Mouse (Mus musculus) heart, embryonic 13.5 days (tissue): ENCODE results near the gene Syce3. TPM values are rescaled to one million over a fixed set of nuclear protein-coding genes. Genes with fewer than 3 reads are reported as not detected.

ENCODE experiments used
- ATAC-seq: fragments of 200-750 bp; cut with Nextera tagmentation; 2 replicates; pipeline ENCODE4 v1.8.0; 2017; ENCODE audit warnings: moderate TSS enrichment; ENCODE audit not compliant: insufficient number of reproducible peaks, low FRiP score, low TSS enrichment; ENCODE audit errors: extremely low read depth
- H3K27ac ChIP-seq: fragments of 300-500 bp; sonication (generic); replicated peaks from 2 replicates; pipeline ENCODE4 v1.5.1; 2015; ENCODE audit warnings: moderate library complexity, mild to moderate bottlenecking, inconsistent platforms
- H3K27me3 ChIP-seq: fragments of 300-500 bp; sonication (generic); replicated peaks from 2 replicates; pipeline ENCODE4 v1.6.1; 2015; ENCODE audit warnings: mild to moderate bottlenecking, inconsistent platforms
- H3K36me3 ChIP-seq: fragments of 300-500 bp; sonication (generic); 2 replicates; pipeline ENCODE4 v1.6.1; 2015; ENCODE audit warnings: mild to moderate bottlenecking, inconsistent platforms
- H3K4me1 ChIP-seq: fragments of 300-500 bp; sonication (generic); 2 replicates; pipeline ENCODE4 v1.6.1; 2015; ENCODE audit warnings: inconsistent platforms
- H3K4me2 ChIP-seq: fragments of 300-500 bp; sonication (generic); 2 replicates; pipeline ENCODE4 v1.6.1; 2015; ENCODE audit warnings: inconsistent platforms, mild to moderate bottlenecking, moderate library complexity
- H3K4me3 ChIP-seq: fragments of 300-500 bp; sonication (generic); 2 replicates; pipeline ENCODE4 v1.5.1; 2015; ENCODE audit warnings: moderate library complexity, mild to moderate bottlenecking, inconsistent platforms
- H3K9ac ChIP-seq: fragments of 300-500 bp; sonication (generic); 2 replicates; pipeline ENCODE4 v1.6.1; 2015; ENCODE audit warnings: inconsistent platforms, mild to moderate bottlenecking, moderate library complexity
- H3K9me3 ChIP-seq: fragments of 300-500 bp; sonication (generic); 2 replicates; pipeline ENCODE4 v1.6.1; 2016; ENCODE audit warnings: inconsistent platforms
- WGBS: fragments of 180-500 bp; shearing (Covaris S2); methylation state at CpG from one replicate; pipeline ENCODE4 v1.1.7; 2015; ENCODE audit warnings: mixed read lengths; 5-methylcytosine and 5-hydroxymethylcytosine counted together
- polyA plus RNA-seq: library from polyadenylated mRNA; unstranded; fragments of >200 nt; fragmentation: Nextera tagmentation; extraction: Ambion mirVana; gene quantifications from 2 replicates; pipeline ENCODE4 v1.2.1, GENCODE M21; 2015

Gene Syce3
- not detected in 2 replicates for polyA plus RNA-seq

DNA sequence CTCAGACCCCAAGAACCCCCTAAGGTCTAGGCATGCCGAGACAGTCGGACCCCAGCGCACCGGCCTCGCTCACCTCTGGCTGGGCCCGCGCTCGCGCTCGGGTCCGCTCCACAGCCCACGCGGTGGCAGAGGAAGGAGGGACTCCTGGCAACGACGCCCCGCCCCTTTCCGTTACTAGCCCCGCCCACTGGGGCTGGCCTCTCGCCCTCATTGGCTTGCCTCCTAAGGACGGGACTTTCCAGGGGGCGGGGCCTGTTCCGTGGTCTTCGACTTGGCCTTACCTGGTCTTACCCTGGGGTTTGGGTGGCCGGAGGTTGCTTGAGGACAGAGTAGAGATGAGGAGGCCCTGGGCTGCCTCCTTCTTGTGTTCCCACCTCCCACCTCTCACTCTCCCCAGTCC is at the start of gene Syce3:
TSS of gene Syce3 (minus strand) at position 386 of the 400 bp plus-strand sequence.
- peaks cover 13% of the 10 kb centered on the region for H3K9me3 ChIP-seq
- 0 out of 2 replicates have a peak, but pooled peaks cover 4% of the 10 kb centered on the region for H3K36me3 ChIP-seq
- no peak for ATAC-seq
- no peak within 1 kb of the TSS for H3K4me3 ChIP-seq
- no peak within 1 kb of the TSS for H3K9ac ChIP-seq
- no peaks in the 10 kb centered on the region for H3K27me3 ChIP-seq
- 77% methylated on average over 24 of the region's 24 CpGs for WGBS
- peaks cover 10% of the 10 kb centered on the region for H3K4me1 ChIP-seq
- no peak within 1 kb of the TSS for H3K27ac ChIP-seq
- H3K4me2 ChIP-seq: no peak within 1 kb of the TSS

DNA sequence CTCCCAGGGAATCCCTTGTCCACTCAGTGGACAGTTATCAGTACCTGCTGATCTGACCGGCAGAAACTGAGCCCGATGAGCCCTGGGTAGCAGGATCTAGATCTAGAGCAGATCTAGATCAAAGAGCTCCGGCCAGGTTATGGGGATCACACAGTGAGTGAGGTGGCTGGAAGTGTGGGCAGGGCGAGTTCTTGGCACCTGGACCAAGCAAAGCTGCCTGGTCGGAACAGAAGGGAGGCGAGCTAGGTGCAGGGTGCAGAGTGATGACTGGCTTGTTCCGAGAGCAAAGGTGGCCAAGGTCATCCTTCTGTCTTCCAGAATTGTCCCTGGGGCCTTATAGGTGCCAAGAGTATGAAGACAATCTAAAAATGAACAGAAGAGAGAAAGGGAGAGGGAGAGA is 49.5 kb upstream of the Syce3 start:
- Histone ChIP-seq H3K36me3 (no peaks in the 10 kb centered on the region), H3K4me1 (no peaks in the 10 kb centered on the region), H3K9me3 (no peaks in the 10 kb centered on the region), H3K4me3 (no peak overlapping the region), H3K9ac (no peak overlapping the region), H3K4me2 (no peak overlapping the region), H3K27ac (no peak overlapping the region), H3K27me3 (peaks cover 70% of the 10 kb centered on the region)
- ATAC-seq: no peak
- WGBS: 72% methylated on average over 7 of the region's 7 CpGs

DNA sequence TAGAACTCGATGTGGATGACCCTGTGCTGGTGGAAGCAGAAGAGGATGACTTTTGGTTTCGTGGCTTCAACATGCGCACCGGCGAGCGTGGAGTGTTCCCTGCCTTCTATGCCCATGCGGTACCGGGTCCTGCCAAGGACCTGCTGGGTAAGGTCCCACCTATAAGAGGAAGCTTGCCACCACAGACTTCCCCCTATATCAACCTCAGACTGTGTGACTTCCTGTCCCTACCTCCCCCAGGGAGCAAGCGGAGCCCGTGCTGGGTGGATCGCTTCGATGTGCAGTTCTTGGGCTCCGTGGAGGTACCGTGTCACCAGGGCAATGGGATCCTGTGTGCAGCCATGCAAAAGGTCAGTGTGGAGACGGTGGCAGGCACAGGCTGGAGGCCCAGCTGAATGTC is 48.6 kb upstream of the Syce3 start:
- Histone ChIP-seq H3K4me1 (peaks cover 7% of the 10 kb centered on the region), H3K36me3 (no peaks in the 10 kb centered on the region), H3K9ac (no peak overlapping the region), H3K9me3 (no peaks in the 10 kb centered on the region), H3K27ac (no peak overlapping the region), H3K4me2 (no peak overlapping the region), H3K27me3 (peaks cover 79% of the 10 kb centered on the region), H3K4me3 (no peak overlapping the region)
- WGBS: 82% methylated on average over 15 of the region's 15 CpGs
- ATAC-seq: no peak

DNA sequence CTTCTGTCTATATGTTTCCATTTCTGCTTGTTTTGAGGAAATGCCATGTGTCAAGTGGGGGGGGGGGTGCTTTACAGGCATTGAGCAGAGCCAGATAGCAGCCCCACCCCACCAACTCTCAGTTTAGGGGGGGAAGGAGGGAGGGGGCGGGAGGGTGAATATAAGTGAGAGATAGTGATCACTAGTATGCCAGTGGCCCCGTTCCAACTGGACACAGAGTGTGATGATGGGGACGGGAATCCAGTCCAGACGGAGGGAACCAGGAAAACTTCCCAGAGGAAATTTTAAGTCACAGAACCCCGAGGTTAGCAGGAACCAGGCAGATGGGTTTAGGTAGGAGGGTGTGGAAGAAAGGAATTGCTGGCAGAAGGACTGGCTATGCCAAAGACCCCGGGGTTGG is 45.3 kb upstream of the Syce3 start:
- H3K27me3 ChIP-seq: peaks cover 87% of the 10 kb centered on the region
- H3K36me3 ChIP-seq: no peaks in the 10 kb centered on the region
- H3K9me3 ChIP-seq: no peaks in the 10 kb centered on the region
- no peak overlapping the region for H3K4me2 ChIP-seq
- WGBS: 61% methylated on average over 6 of the region's 6 CpGs
- no peak for ATAC-seq
- H3K9ac ChIP-seq: no peak overlapping the region
- no peak overlapping the region for H3K4me3 ChIP-seq
- peaks cover 13% of the 10 kb centered on the region for H3K4me1 ChIP-seq
- H3K27ac ChIP-seq: no peak overlapping the region

- Histone ChIP-seq H3K27ac (no peak overlapping the region), H3K9me3 (no peaks in the 10 kb centered on the region), H3K27me3 (peaks cover 82% of the 10 kb centered on the region), H3K36me3 (no peaks in the 10 kb centered on the region), H3K4me2 (0 out of 2 replicates have a peak overlapping the region, but pooled peaks have one; percentile 86), H3K9ac (no peak overlapping the region), H3K4me1 (peaks cover 13% of the 10 kb centered on the region), H3K4me3 (no peak overlapping the region; the same call in 1 of the 2 replicates)
- 30% methylated on average over 4 of the region's 6 CpGs for WGBS
- no peak for ATAC-seq
These were observed 44.6 kb upstream of the Syce3 start for GRCm38 (mm10) chr15:89454857-89455256.

- Histone ChIP-seq H3K9me3 (no peaks in the 10 kb centered on the region), H3K27me3 (peaks cover 81% of the 10 kb centered on the region), H3K4me1 (peaks cover 13% of the 10 kb centered on the region), H3K36me3 (no peaks in the 10 kb centered on the region), H3K4me2 (peak within 1 kb of the TSS; percentile 86), H3K4me3 (peak within 1 kb of the TSS; percentile 51), H3K27ac (no peak within 1 kb of the TSS), H3K9ac (peak within 1 kb of the TSS; percentile 2; the same call in 1 of the 2 replicates)
- no peak; the same call in 1 of the 2 replicates for ATAC-seq
- WGBS: 2% methylated on average over 53 of the region's 53 CpGs
These were observed 43.7 kb upstream of the Syce3 start, which contains the start of gene Mapk8ip2 for GRCm38 (mm10) chr15:89453865-89454478. Gene Mapk8ip2, plus strand, starts transcription at chr15:89453913.

- no peak for ATAC-seq
- Histone ChIP-seq H3K9me3 (no peaks in the 10 kb centered on the region), H3K36me3 (no peaks in the 10 kb centered on the region), H3K27me3 (peaks cover 76% of the 10 kb centered on the region), H3K9ac (no peak overlapping the region), H3K27ac (no peak overlapping the region), H3K4me3 (peak overlapping the region; percentile 51), H3K4me2 (peak overlapping the region; percentile 86), H3K4me1 (peaks cover 13% of the 10 kb centered on the region)
- 5% methylated on average over 15 of the region's 24 CpGs for WGBS
These were observed 42.9 kb upstream of the Syce3 start for GRCm38 (mm10) chr15:89452906-89453864.

- no peak overlapping the region for H3K4me2 ChIP-seq
These were observed 32.3 kb upstream of the Syce3 start for GRCm38 (mm10) chr15:89442486-89443070.

GRCm38 (mm10) chr15:89435878-89436277 is 25.6 kb upstream of the Syce3 start:
- Histone ChIP-seq H3K9ac (no peak overlapping the region), H3K4me1 (peaks cover 11% of the 10 kb centered on the region), H3K36me3 (no peaks in the 10 kb centered on the region), H3K9me3 (no peaks in the 10 kb centered on the region), H3K27ac (no peak overlapping the region), H3K27me3 (no peaks in the 10 kb centered on the region), H3K4me3 (no peak overlapping the region), H3K4me2 (no peak overlapping the region)
- ATAC-seq: no peak
- whole genome bisulfite sequencing: 80% methylated on average over 5 of the region's 5 CpGs

More at GRCm38 (mm10) chr15:89442486-89443070, 32.3 kb upstream of the Syce3 start:
- Histone ChIP-seq H3K27me3 (no peaks in the 10 kb centered on the region), H3K9ac (no peak overlapping the region), H3K36me3 (no peaks in the 10 kb centered on the region), H3K4me3 (no peak overlapping the region), H3K4me1 (no peaks in the 10 kb centered on the region), H3K9me3 (no peaks in the 10 kb centered on the region), H3K27ac (no peak overlapping the region)
- 35% methylated on average over 8 of the region's 8 CpGs for WGBS
- no peak for ATAC-seq

GRCm38 (mm10) chr15:89434136-89434535 is 23.8 kb upstream of the Syce3 start:
- peaks cover 18% of the 10 kb centered on the region for H3K4me1 ChIP-seq
- no peaks in the 10 kb centered on the region for H3K36me3 ChIP-seq
- no peak overlapping the region for H3K27ac ChIP-seq
- H3K4me2 ChIP-seq: no peak overlapping the region
- H3K9me3 ChIP-seq: no peaks in the 10 kb centered on the region
- H3K27me3 ChIP-seq: no peaks in the 10 kb centered on the region
- no peak for ATAC-seq
- 69% methylated on average over 3 of the region's 3 CpGs for WGBS
- H3K9ac ChIP-seq: no peak overlapping the region
- no peak overlapping the region for H3K4me3 ChIP-seq

DNA sequence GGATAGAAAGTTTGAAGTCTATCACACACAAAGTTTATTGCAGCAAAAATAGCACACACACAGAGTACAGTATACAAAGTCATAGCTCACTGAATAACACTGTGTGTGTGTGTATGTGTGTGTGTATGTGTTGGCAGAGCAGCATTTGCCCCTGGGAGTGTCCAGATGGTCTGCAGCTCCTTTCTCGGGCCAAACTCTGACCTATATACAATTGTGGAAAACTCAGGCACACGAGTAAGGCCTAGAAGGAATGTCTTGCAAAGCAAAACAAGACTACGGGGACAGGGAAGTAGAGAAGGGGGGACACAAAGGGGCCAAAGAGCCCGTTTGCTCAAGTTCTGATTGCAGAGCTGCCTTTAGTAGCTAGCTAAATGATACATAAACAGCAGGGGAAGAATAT is 22.6 kb upstream of the Syce3 start:
- Histone ChIP-seq H3K27me3 (no peaks in the 10 kb centered on the region), H3K4me3 (no peak overlapping the region), H3K27ac (no peak overlapping the region), H3K9me3 (no peaks in the 10 kb centered on the region), H3K4me2 (no peak overlapping the region), H3K4me1 (peaks cover 28% of the 10 kb centered on the region), H3K9ac (no peak overlapping the region), H3K36me3 (peaks cover 3% of the 10 kb centered on the region)
- 65% methylated on average over 4 of the region's 4 CpGs for WGBS
- ATAC-seq: no peak
